Mouse (Mus musculus) cerebellum, postnatal 25 days (tissue): Measurements from ENCODE around the gene Aass.
"Not testable (repeated sequence)": the region's sequence is repeated elsewhere in the genome, so short reads cannot be mapped to it uniquely, and the experiment has no call there.

ENCODE experiments used
- DNase-seq, 2 experiments: peaks; one replicate each; pipeline ENCODE4 v3.0.0; 2021; ENCODE audit warnings: mixed read lengths in 2 of 2

Gene Aass

GRCm38 (mm10) chr6:23132573-23133181 lies at the start of gene Aass:
Gene Aass (minus strand): TSS chr6:23132986.
- DNase-seq: peak in 1 of 2 experiments; percentile 11

- peak; percentile 38 to 67 for DNase-seq
Measured at GRCm38 (mm10) chr6:23180096-23180495, 47.3 kb upstream of the Aass start.

DNA sequence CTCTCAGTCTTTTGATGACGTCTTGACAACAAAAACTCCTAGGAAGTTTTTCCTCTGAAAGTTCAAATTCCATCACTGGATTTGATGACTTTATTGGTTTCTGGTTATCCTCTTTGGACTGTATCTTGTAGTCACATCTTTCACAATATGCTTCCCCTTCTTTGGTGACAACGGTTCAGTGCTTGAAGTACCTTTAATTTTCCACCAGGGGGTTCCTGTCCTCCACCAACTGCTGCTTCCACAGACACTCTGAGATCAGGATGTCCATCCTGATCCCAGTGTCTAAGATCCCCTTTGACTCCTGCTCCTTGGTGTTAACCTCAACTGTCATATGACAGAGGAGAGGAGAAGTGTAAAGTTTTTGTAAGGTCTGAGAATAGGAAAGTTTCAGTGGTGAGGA lies 31.0 kb upstream of the Aass start:
- DNase-seq: not testable (repeated sequence)

DNA sequence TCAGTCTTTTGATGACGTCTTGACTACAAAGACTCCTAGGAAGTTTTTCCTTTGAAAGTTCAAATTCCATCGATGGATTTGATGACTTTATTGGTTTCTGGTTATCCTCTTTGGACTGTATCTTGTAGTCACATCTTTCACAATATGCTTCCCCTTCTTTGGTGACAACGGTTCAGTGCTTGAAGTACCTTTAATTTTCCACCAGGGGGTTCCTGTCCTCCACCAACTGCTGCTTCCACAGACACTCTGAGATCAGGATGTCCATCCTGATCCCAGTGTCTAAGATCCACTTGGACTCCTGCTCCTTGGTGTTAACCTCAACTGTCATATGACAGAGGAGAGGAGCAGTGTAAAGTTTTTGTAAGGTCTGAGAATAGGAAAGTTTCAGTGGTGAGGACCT lies 23.6 kb upstream of the Aass start:
- DNase-seq: not testable (repeated sequence)

- no peak for DNase-seq
Measured at GRCm38 (mm10) chr6:23153112-23153511, 20.3 kb upstream of the Aass start.

GRCm38 (mm10) chr6:23147221-23147620 lies 14.4 kb upstream of the Aass start:
- no peak for DNase-seq

- no peak for DNase-seq
Measured at GRCm38 (mm10) chr6:23143980-23144379, 11.2 kb upstream of the Aass start.

- no peak for DNase-seq
Measured at GRCm38 (mm10) chr6:23131015-23131414, 1.8 kb downstream of the Aass start.

GRCm38 (mm10) chr6:23129201-23129600 lies 3.6 kb downstream of the Aass start:
- DNase-seq: no peak

DNA sequence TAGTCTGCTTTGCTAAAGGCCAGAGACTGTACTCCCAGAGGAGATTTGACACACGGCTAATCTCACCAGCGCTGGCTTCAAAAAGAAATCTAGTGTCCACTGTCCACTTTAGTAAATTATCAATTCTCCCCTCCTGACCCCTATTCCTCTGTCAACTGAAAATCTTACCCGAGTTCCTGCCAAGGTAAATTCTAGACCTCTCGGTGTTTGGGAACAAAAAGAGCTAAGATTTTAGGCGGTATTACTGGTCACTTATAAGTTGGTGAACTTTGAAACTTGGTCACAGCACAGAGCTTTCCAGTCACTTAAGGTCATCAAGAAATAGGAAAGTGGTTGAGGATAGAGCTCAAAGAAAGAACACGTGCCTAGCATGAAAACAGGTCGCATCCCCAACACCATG lies 6.1 kb downstream of the Aass start:
- no peak for DNase-seq

DNA sequence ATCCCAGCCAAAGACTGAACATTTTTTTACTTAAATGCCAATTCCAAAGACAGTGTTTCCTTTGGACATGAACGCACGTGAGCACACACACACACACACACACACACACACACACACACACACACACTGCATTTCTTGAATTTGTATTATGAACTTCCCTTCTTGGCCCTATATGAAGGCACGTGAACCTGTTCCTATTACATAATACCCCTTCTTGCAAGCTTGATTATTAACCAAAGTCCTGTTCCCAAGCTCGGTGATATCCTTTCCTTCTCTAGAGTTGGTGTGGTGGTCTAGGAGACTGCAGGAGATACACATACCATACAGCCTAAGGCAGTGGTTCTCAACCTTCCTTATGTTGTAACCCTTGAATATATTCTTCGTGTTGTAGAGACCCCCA lies 7.0 kb downstream of the Aass start:
- DNase-seq: no peak

DNA sequence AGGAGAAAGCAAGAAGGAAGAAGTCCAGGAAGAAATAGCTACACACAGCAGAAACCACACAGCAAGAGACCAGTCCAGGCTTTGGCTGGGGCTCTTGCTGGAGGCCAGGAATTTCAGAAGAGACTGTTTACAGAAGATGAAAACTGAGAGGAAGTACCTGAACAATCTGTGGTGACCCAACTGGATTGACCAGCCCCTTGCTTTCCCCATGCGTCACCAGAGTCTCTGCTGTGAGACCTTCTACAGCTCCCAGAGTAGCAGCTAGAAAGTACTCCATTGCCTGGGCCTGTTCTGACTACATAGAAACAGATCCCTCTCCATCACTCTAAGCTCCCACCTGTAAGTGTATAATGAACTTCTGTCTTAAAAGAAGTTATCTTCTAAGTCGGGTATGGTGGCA lies 8.0 kb downstream of the Aass start:
- no peak for DNase-seq

GRCm38 (mm10) chr6:23122934-23123333 lies 9.9 kb downstream of the Aass start:
- DNase-seq: no peak

- no peak for DNase-seq
Measured at GRCm38 (mm10) chr6:23114781-23115180, 18.0 kb downstream of the Aass start.

DNA sequence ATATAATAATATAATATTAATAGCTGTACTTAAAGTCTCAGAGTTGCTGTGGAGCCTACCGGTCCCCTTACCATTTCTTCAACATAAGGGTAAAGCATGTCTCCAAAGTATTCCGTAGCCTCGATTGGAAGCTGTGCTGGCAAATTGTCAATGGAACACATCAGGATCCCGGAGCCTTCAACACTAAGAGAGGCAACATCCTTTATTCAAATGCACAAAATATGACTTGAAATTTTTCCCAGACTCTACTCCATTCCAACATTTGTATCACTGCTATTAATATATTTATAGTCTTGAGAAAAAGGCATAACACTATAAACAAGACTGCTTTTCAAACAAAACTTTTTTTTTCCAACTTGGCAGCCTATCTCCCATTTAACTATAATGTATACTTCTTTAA lies 25.7 kb downstream of the Aass start:
- no peak for DNase-seq

DNA sequence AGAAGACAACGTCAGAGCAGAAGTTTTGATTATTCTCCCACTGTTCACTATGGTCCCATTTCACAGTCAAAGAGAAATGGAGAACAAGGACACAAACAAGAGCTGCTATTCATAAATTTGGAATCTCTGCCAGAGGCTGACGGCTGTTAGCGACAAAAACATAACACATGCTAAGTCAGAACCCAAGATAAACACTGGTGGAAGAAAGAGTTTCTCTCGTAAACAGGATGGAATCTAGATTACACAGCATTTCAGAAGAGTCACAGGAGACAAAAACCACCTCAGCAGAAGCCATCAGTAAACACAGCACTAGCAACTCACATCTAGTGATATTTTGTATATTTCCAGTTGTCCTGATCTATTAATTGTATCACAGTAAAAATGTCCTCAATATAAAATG lies 26.4 kb downstream of the Aass start:
- no peak for DNase-seq

- not testable (repeated sequence) for DNase-seq
Measured at GRCm38 (mm10) chr6:23090346-23091055, 42.3 kb downstream of the Aass start.

GRCm38 (mm10) chr6:23089292-23089691 lies 43.5 kb downstream of the Aass start:
- not testable (repeated sequence) for DNase-seq

GRCm38 (mm10) chr6:23084587-23085421 lies 48.0 kb downstream of the Aass start:
- no peak for DNase-seq

GRCm38 (mm10) chr6:23079991-23080680 lies 52.6 kb downstream of the Aass start:
- DNase-seq: no peak

DNA sequence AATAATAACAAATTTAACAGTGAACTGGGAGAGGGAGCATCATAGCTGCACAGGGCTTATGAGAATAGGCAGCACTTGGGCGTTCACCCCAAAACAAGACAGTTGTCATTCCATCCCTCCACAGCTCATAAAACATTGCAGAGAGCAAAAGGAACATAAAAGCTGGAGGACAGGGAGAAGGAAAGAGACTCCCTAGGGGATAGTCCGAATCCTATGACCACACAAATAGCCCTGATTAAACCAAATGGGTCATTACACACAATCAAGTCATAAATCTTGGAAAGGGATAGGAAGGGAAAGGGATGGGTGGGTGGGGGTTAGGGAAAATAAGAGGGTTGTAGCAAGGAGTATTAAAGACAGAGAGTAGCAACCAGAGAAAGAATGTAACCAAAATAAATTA lies 54.5 kb downstream of the Aass start:
- no peak for DNase-seq

GRCm38 (mm10) chr6:23076060-23076459 lies 56.7 kb downstream of the Aass start:
- no peak for DNase-seq

GRCm38 (mm10) chr6:23055734-23056133 lies 77.1 kb downstream of the Aass start:
- DNase-seq: no peak
